Mouse (Mus musculus) midbrain, embryonic 15.5 days (tissue): ENCODE results near the gene Kcnk7. TPM values are rescaled to one million over a fixed set of nuclear protein-coding genes. Genes with fewer than 3 reads are reported as not detected.

Experiments used
- ATAC-seq: fragments of 200-750 bp; cut with Nextera tagmentation; replicated peaks from 2 replicates; pipeline ENCODE4 v1.8.0; 2017; ENCODE audit warnings: moderate TSS enrichment
- H3K27ac ChIP-seq: fragments of 300-500 bp; sonication (generic); 2 replicates; pipeline ENCODE4 v1.5.1; 2015; ENCODE audit warnings: mild to moderate bottlenecking, inconsistent platforms
- H3K27me3 ChIP-seq: fragments of 300-500 bp; sonication (generic); replicated peaks from 2 replicates; pipeline ENCODE4 v1.6.1; 2015; ENCODE audit warnings: inconsistent platforms
- H3K36me3 ChIP-seq: fragments of 300-500 bp; sonication (generic); replicated peaks from 2 replicates; pipeline ENCODE4 v1.6.1; 2015; ENCODE audit warnings: inconsistent platforms
- H3K4me1 ChIP-seq: fragments of 300-500 bp; sonication (generic); 2 replicates; pipeline ENCODE4 v1.6.1; 2015; ENCODE audit warnings: inconsistent platforms
- H3K4me2 ChIP-seq: fragments of 300-500 bp; sonication (generic); 2 replicates; pipeline ENCODE4 v1.6.1; 2015; ENCODE audit warnings: inconsistent platforms, mild to moderate bottlenecking, moderate library complexity
- H3K4me3 ChIP-seq: fragments of 300-500 bp; sonication (generic); 2 replicates; pipeline ENCODE4 v1.5.1; 2015; ENCODE audit warnings: mild to moderate bottlenecking, inconsistent platforms
- H3K9ac ChIP-seq: fragments of 300-500 bp; sonication (generic); 2 replicates; pipeline ENCODE4 v1.6.1; 2015; ENCODE audit warnings: mild to moderate bottlenecking, inconsistent platforms
- H3K9me3 ChIP-seq: fragments of 300-500 bp; sonication (generic); 2 replicates; pipeline ENCODE4 v1.6.1; 2016; ENCODE audit warnings: inconsistent platforms
- WGBS: fragments of 180-500 bp; shearing (Covaris S2); methylation state at CpG from one replicate; pipeline ENCODE4 v1.1.7; 2015; ENCODE audit warnings: mixed read lengths; 5-methylcytosine and 5-hydroxymethylcytosine counted together
- microRNA-seq: library from miRNA; unstranded; fragments of <30 nt; microRNA quantifications from one replicate; pipeline ENCODE4, GENCODE M21; 2016
- polyA plus RNA-seq: library from polyadenylated mRNA; unstranded; fragments of >200 nt; fragmentation: Nextera tagmentation; extraction: Ambion mirVana; gene quantifications from 2 replicates; pipeline ENCODE4 v1.2.1, GENCODE M21; 2015

The Kcnk7 gene
- polyA plus RNA-seq, 1 experiment from 2014 or later, result 0.19 TPM

GRCm38 (mm10) chr19:5745756-5746710, 41.9 kb downstream of the Kcnk7 start:
- no peak for ATAC-seq
- WGBS, result 5% methylated on average over 36 of the region's 36 CpGs
- peak overlapping the region; percentile 26 for H3K4me3 ChIP-seq
- H3K27me3 ChIP-seq, result peaks cover 33% of the 10 kb centered on the region
- H3K27ac ChIP-seq, result no peak overlapping the region
- peak overlapping the region; percentile 52 for H3K4me2 ChIP-seq
- no peaks in the 10 kb centered on the region for H3K9me3 ChIP-seq
- H3K4me1 ChIP-seq, result peaks cover 38% of the 10 kb centered on the region
- peak overlapping the region; percentile 23 for H3K9ac ChIP-seq
- no peaks in the 10 kb centered on the region for H3K36me3 ChIP-seq

GRCm38 (mm10) chr19:5746907-5747363, 42.8 kb downstream of the Kcnk7 start:
- H3K27ac ChIP-seq, result no peak overlapping the region
- H3K4me2 ChIP-seq, result peak overlapping the region; percentile 52; the same call in 1 of the 2 replicates
- peaks cover 36% of the 10 kb centered on the region for H3K4me1 ChIP-seq
- no peaks in the 10 kb centered on the region for H3K36me3 ChIP-seq
- H3K9ac ChIP-seq, result no peak overlapping the region
- no peak for ATAC-seq
- 26% methylated on average over 12 of the region's 12 CpGs for WGBS
- no peak overlapping the region for H3K4me3 ChIP-seq
- no peaks in the 10 kb centered on the region for H3K9me3 ChIP-seq
- peaks cover 42% of the 10 kb centered on the region for H3K27me3 ChIP-seq

GRCm38 (mm10) chr19:5749476-5749875, 45.3 kb downstream of the Kcnk7 start:
- Histone ChIP-seq H3K4me2 (no peak overlapping the region), H3K36me3 (no peaks in the 10 kb centered on the region), H3K4me3 (no peak overlapping the region), H3K9ac (no peak overlapping the region), H3K27me3 (peaks cover 54% of the 10 kb centered on the region), H3K4me1 (peaks cover 28% of the 10 kb centered on the region), H3K9me3 (no peaks in the 10 kb centered on the region), H3K27ac (no peak overlapping the region)
- WGBS, result 84% methylated on average over 6 of the region's 6 CpGs
- no peak for ATAC-seq

- Histone ChIP-seq H3K4me1 (peaks cover 21% of the 10 kb centered on the region), H3K27ac (no peak overlapping the region), H3K36me3 (no peaks in the 10 kb centered on the region), H3K9ac (no peak overlapping the region), H3K4me2 (no peak overlapping the region), H3K4me3 (no peak overlapping the region), H3K9me3 (no peaks in the 10 kb centered on the region), H3K27me3 (peaks cover 51% of the 10 kb centered on the region)
- 7% methylated on average over 22 of the region's 22 CpGs for WGBS
- no peak for ATAC-seq
Observed at GRCm38 (mm10) chr19:5750951-5751350, 46.8 kb downstream of the Kcnk7 start.

- Histone ChIP-seq H3K4me2 (no peak overlapping the region), H3K27me3 (peaks cover 55% of the 10 kb centered on the region), H3K4me1 (peaks cover 17% of the 10 kb centered on the region), H3K27ac (no peak overlapping the region), H3K36me3 (no peaks in the 10 kb centered on the region), H3K9ac (no peak overlapping the region), H3K4me3 (no peak overlapping the region), H3K9me3 (no peaks in the 10 kb centered on the region)
- no peak for ATAC-seq
- 9% methylated on average over 18 of the region's 20 CpGs for WGBS
Observed at GRCm38 (mm10) chr19:5751742-5752141, 47.6 kb downstream of the Kcnk7 start.

GRCm38 (mm10) chr19:5756321-5756985, 52.3 kb downstream of the Kcnk7 start:
- ATAC-seq, result peak; percentile 58; the same call in 1 of the 2 replicates
- Histone ChIP-seq H3K4me2 (peak overlapping the region; percentile 22; the same call in 1 of the 2 replicates), H3K4me1 (peaks cover 16% of the 10 kb centered on the region), H3K27ac (no peak overlapping the region), H3K27me3 (peaks cover 54% of the 10 kb centered on the region), H3K4me3 (no peak overlapping the region), H3K9ac (no peak overlapping the region), H3K9me3 (no peaks in the 10 kb centered on the region), H3K36me3 (peaks cover 42% of the 10 kb centered on the region)
- WGBS, result 11% methylated on average over 28 of the region's 29 CpGs

Small RNA genes lying within 50 kb of the gene (microRNA-seq; reads per million reads assigned to microRNA genes)
- gene Mir6987, result not detected

Other genes with a start within 250 kb of the Kcnk7 start
- gene Ccdc85b, start 246.5 kb upstream of the Kcnk7 start, polyA plus RNA-seq, result 11.7 and 13.2 TPM in 2 replicates
- gene Fibp, start 243.8 kb upstream of the Kcnk7 start, polyA plus RNA-seq, result 180 and 185 TPM in 2 replicates
- 5.4 and 6.5 TPM in 2 replicates for gene Ctsw, start 235.9 kb upstream of the Kcnk7 start, polyA plus RNA-seq
- gene Efemp2, start 230.4 kb upstream of the Kcnk7 start, polyA plus RNA-seq, result 41.3 and 45.9 TPM in 2 replicates
- gene Mus81, start 216.0 kb upstream of the Kcnk7 start, polyA plus RNA-seq, result 54.3 and 60.2 TPM in 2 replicates
- 3,624 and 3,631 TPM in 2 replicates for gene Cfl1, start 213.9 kb upstream of the Kcnk7 start, polyA plus RNA-seq
- gene 1700020D05Rik, start 200.6 kb upstream of the Kcnk7 start, polyA plus RNA-seq, result 0.17 TPM in 1 of 2 replicates, not detected in the other
- 106 and 111 TPM in 2 replicates for gene Snx32, start 193.8 kb upstream of the Kcnk7 start, polyA plus RNA-seq
- gene Ovol1, start 143.7 kb upstream of the Kcnk7 start, polyA plus RNA-seq, result 0.10 and 0.13 TPM in 2 replicates
- gene Ap5b1, start 136.3 kb upstream of the Kcnk7 start, polyA plus RNA-seq, result 3.0 and 3.1 TPM in 2 replicates
- 56.2 and 57.7 TPM in 2 replicates for gene Rnaseh2c, start 102.5 kb upstream of the Kcnk7 start, polyA plus RNA-seq
- gene Kat5, start 94.1 kb upstream of the Kcnk7 start, polyA plus RNA-seq, result 82.3 and 84.7 TPM in 2 replicates
- gene Rela, start 66.9 kb upstream of the Kcnk7 start, polyA plus RNA-seq, result 36.9 and 39.2 TPM in 2 replicates
- gene Sipa1, start 40.7 kb upstream of the Kcnk7 start, polyA plus RNA-seq, result 17.1 and 19.6 TPM in 2 replicates
- gene Map3k11, start 15.6 kb upstream of the Kcnk7 start, polyA plus RNA-seq, result 12.5 and 14.0 TPM in 2 replicates
- gene Pcnx3, start 15.5 kb upstream of the Kcnk7 start, polyA plus RNA-seq, result 29.2 TPM in 2 replicates
- 23.7 and 25.5 TPM in 2 replicates for gene Ehbp1l1, start 21.9 kb downstream of the Kcnk7 start, polyA plus RNA-seq
- 158 and 165 TPM in 2 replicates for gene Fam89b, start 25.3 kb downstream of the Kcnk7 start, polyA plus RNA-seq
- 8.2 and 12.6 TPM in 2 replicates for gene Ltbp3, start 36.5 kb downstream of the Kcnk7 start, polyA plus RNA-seq
- 87.6 and 94.7 TPM in 2 replicates for gene Scyl1, start 67.1 kb downstream of the Kcnk7 start, polyA plus RNA-seq
- 16.1 and 19.2 TPM in 2 replicates for gene Frmd8, start 170.9 kb downstream of the Kcnk7 start, polyA plus RNA-seq
- 2.0 and 2.9 TPM in 2 replicates for gene Slc25a45, start 173.4 kb downstream of the Kcnk7 start, polyA plus RNA-seq
- gene Tigd3, start 189.8 kb downstream of the Kcnk7 start, polyA plus RNA-seq, result 13.8 and 16.4 TPM in 2 replicates
- 122 and 130 TPM in 2 replicates for gene Dpf2, start 208.6 kb downstream of the Kcnk7 start, polyA plus RNA-seq
- gene Cdc42ep2, start 220.4 kb downstream of the Kcnk7 start, polyA plus RNA-seq, result 16.3 and 16.7 TPM in 2 replicates